Mouse (Mus musculus): ENCODE data around the gene Ptgir. TPM values are rescaled to one million over a fixed set of nuclear protein-coding genes. Genes with fewer than 3 reads are reported as not detected.

Ptgir gene
- polyA plus RNA-seq, 1 experiment from 2014 or later = 0.43 TPM

GRCm38 (mm10) chr7:16919395-16920149 is 13.3 kb downstream of the Ptgir start:
- Histone ChIP-seq H3K27ac (peak overlapping the region; percentile 49; the same call in 1 of the 2 replicates), H3K4me3 (peak overlapping the region; percentile 13), H3K36me3 (replicated peaks) (peaks cover 33% of the 10 kb centered on the region), H3K9ac (peak overlapping the region; percentile 27), H3K27me3 (replicated peaks) (no peaks in the 10 kb centered on the region), H3K9me3 (no peaks in the 10 kb centered on the region), H3K4me2 (peak overlapping the region; percentile 98), H3K4me1 (peaks cover 48% of the 10 kb centered on the region)
- ATAC-seq (replicated peaks) = no peak
- 82% methylated on average over 13 of the region's 13 CpGs for WGBS

GRCm38 (mm10) chr7:16920150-16920579 is 13.9 kb downstream of the Ptgir start:
- Histone ChIP-seq H3K27ac (peak overlapping the region; percentile 49; the same call in 1 of the 2 replicates), H3K9me3 (no peaks in the 10 kb centered on the region), H3K36me3 (replicated peaks) (peaks cover 27% of the 10 kb centered on the region), H3K27me3 (replicated peaks) (no peaks in the 10 kb centered on the region), H3K4me2 (peak overlapping the region; percentile 98), H3K4me3 (peak overlapping the region; percentile 13), H3K9ac (peak overlapping the region; percentile 27), H3K4me1 (peaks cover 48% of the 10 kb centered on the region)
- 81% methylated on average over 7 of the region's 7 CpGs for WGBS
- no peak for ATAC-seq (replicated peaks)

GRCm38 (mm10) chr7:16920818-16921791 is 14.8 kb downstream of the Ptgir start:
- peaks cover 22% of the 10 kb centered on the region for H3K36me3 ChIP-seq (replicated peaks)
- peak overlapping the region; percentile 98 for H3K9ac ChIP-seq
- peaks cover 48% of the 10 kb centered on the region for H3K4me1 ChIP-seq
- H3K4me2 ChIP-seq = peak overlapping the region; percentile 98
- H3K4me3 ChIP-seq = peak overlapping the region; percentile 91
- ATAC-seq (replicated peaks) = no peak
- peak overlapping the region; percentile 99 for H3K27ac ChIP-seq
- H3K27me3 ChIP-seq (replicated peaks) = no peaks in the 10 kb centered on the region
- WGBS = 28% methylated on average over 21 of the region's 21 CpGs
- H3K9me3 ChIP-seq = no peaks in the 10 kb centered on the region

- no peak for ATAC-seq (replicated peaks)
- WGBS = 20% methylated on average over 6 of the region's 6 CpGs
- peaks cover 48% of the 10 kb centered on the region for H3K4me1 ChIP-seq
Measured at GRCm38 (mm10) chr7:16921881-16922335, 15.6 kb downstream of the Ptgir start.

GRCm38 (mm10) chr7:16922360-16922973 is 16.2 kb downstream of the Ptgir start:
- peak overlapping the region; percentile 99 for H3K27ac ChIP-seq
- H3K4me2 ChIP-seq = peak overlapping the region; percentile 98
- ATAC-seq (replicated peaks) = no peak
- peaks cover 9% of the 10 kb centered on the region for H3K36me3 ChIP-seq (replicated peaks)
- H3K4me1 ChIP-seq = peaks cover 48% of the 10 kb centered on the region
- H3K9ac ChIP-seq = peak overlapping the region; percentile 98
- no peaks in the 10 kb centered on the region for H3K27me3 ChIP-seq (replicated peaks)
- no peaks in the 10 kb centered on the region for H3K9me3 ChIP-seq
- WGBS = 36% methylated on average over 10 of the region's 10 CpGs
- H3K4me3 ChIP-seq = peak overlapping the region; percentile 91

More at GRCm38 (mm10) chr7:16921881-16922335, 15.6 kb downstream of the Ptgir start:
- Histone ChIP-seq H3K9me3 (no peaks in the 10 kb centered on the region), H3K27ac (peak overlapping the region; percentile 99), H3K36me3 (replicated peaks) (peaks cover 14% of the 10 kb centered on the region), H3K9ac (peak overlapping the region; percentile 98), H3K4me3 (peak overlapping the region; percentile 91), H3K27me3 (replicated peaks) (no peaks in the 10 kb centered on the region), H3K4me2 (peak overlapping the region; percentile 98)

GRCm38 (mm10) chr7:16923283-16924036 is 17.2 kb downstream of the Ptgir start:
- peak overlapping the region; percentile 98 for H3K9ac ChIP-seq
- H3K4me2 ChIP-seq = peak overlapping the region; percentile 98
- no peaks in the 10 kb centered on the region for H3K27me3 ChIP-seq (replicated peaks)
- ATAC-seq (replicated peaks) = peak; percentile 10
- H3K9me3 ChIP-seq = no peaks in the 10 kb centered on the region
- H3K4me1 ChIP-seq = peaks cover 43% of the 10 kb centered on the region
- under 1% methylated on average over 31 of the region's 57 CpGs for WGBS
- H3K4me3 ChIP-seq = peak overlapping the region; percentile 91
- H3K36me3 ChIP-seq (replicated peaks) = no peaks in the 10 kb centered on the region; the same call in 1 of the 2 replicates
- peak overlapping the region; percentile 99 for H3K27ac ChIP-seq

- Histone ChIP-seq H3K27me3 (replicated peaks) (no peaks in the 10 kb centered on the region), H3K36me3 (replicated peaks) (no peaks in the 10 kb centered on the region), H3K4me2 (peak within 1 kb of the TSS; percentile 98), H3K4me1 (peaks cover 35% of the 10 kb centered on the region), H3K9ac (peak within 1 kb of the TSS; percentile 98), H3K9me3 (no peaks in the 10 kb centered on the region), H3K27ac (peak within 1 kb of the TSS; percentile 99), H3K4me3 (peak within 1 kb of the TSS; percentile 91)
- peak; percentile 92 for ATAC-seq (replicated peaks)
- 1% methylated on average over 62 of the region's 64 CpGs for WGBS
Measured at GRCm38 (mm10) chr7:16924037-16924834, 17.9 kb downstream of the Ptgir start, which contains the start of gene Calm3. Gene Calm3, minus strand, starts transcription at chr7:16924114.

- no peak for ATAC-seq (replicated peaks)
- H3K36me3 ChIP-seq (replicated peaks) = no peaks in the 10 kb centered on the region
- H3K4me2 ChIP-seq = no peak overlapping the region
- no peak overlapping the region for H3K27ac ChIP-seq
- H3K27me3 ChIP-seq (replicated peaks) = no peaks in the 10 kb centered on the region
- H3K9me3 ChIP-seq = no peaks in the 10 kb centered on the region
- peaks cover 23% of the 10 kb centered on the region for H3K4me1 ChIP-seq
- WGBS = 35% methylated on average over 2 of the region's 2 CpGs
- no peak overlapping the region for H3K4me3 ChIP-seq
- no peak overlapping the region for H3K9ac ChIP-seq
Measured at GRCm38 (mm10) chr7:16928341-16928740, 22.1 kb downstream of the Ptgir start.

GRCm38 (mm10) chr7:16930850-16931249 is 24.6 kb downstream of the Ptgir start:
- no peak overlapping the region for H3K4me3 ChIP-seq
- no peak for ATAC-seq (replicated peaks)
- H3K4me2 ChIP-seq = no peak overlapping the region
- 2% methylated on average over 1 of the region's 1 CpGs for WGBS
- no peaks in the 10 kb centered on the region for H3K27me3 ChIP-seq (replicated peaks)
- H3K27ac ChIP-seq = peak overlapping the region; percentile 31; the same call in 1 of the 2 replicates
- no peaks in the 10 kb centered on the region for H3K9me3 ChIP-seq
- no peak overlapping the region for H3K9ac ChIP-seq
- peaks cover 31% of the 10 kb centered on the region for H3K4me1 ChIP-seq
- H3K36me3 ChIP-seq (replicated peaks) = no peaks in the 10 kb centered on the region

- Histone ChIP-seq H3K4me1 (peaks cover 31% of the 10 kb centered on the region), H3K27me3 (replicated peaks) (no peaks in the 10 kb centered on the region), H3K4me3 (no peak overlapping the region), H3K9ac (no peak overlapping the region), H3K9me3 (no peaks in the 10 kb centered on the region), H3K4me2 (no peak overlapping the region), H3K36me3 (replicated peaks) (no peaks in the 10 kb centered on the region), H3K27ac (peak overlapping the region; percentile 84)
- peak; percentile 40 for ATAC-seq (replicated peaks)
- WGBS = 13% methylated on average over 14 of the region's 14 CpGs
Measured at GRCm38 (mm10) chr7:16931968-16932627, 25.8 kb downstream of the Ptgir start.
